Comparison of ENCODE assay signal across 9 mouse cellular contexts in genomic region chr10:111834925-111835823, GRCm38 (mm10).
DNase-seq lines count a peak whose midpoint lies in the region; ATAC-seq and TF ChIP-seq lines count a peak whose summit lies in the region.
"Had no signal": no experiment of that assay in that cellular context is flagged by ENCODE, and none has a peak within 500 bp of the region (broad histone marks: within the 10 kb centered on the region; RNA-seq: fewer than 3 reads in every experiment).

No protein-coding gene starts in this region.

- ATAC-seq in lung, embryonic 14.5 days (ENCODE audit: insufficient read depth), result peak; percentile 62; the same call in 1 of the 2 replicates
- no peak for ATAC-seq in forebrain, embryonic 15.5 days (replicated peaks)

- peaks cover 6% of the 10 kb centered on the region; the same call in 1 of the 2 replicates for H3K4me1 ChIP-seq in lung, embryonic 14.5 days (ENCODE audit: insufficient read depth)
- no peaks in the 10 kb centered on the region; the same call in 1 of the 2 replicates for H3K4me1 ChIP-seq in forebrain, embryonic 15.5 days

- H3K36me3 ChIP-seq in lung, embryonic 14.5 days (ENCODE audit: insufficient read depth), result no peaks in the 10 kb centered on the region
- no peaks in the 10 kb centered on the region for H3K36me3 ChIP-seq in forebrain, embryonic 15.5 days
- H3K36me3 ChIP-seq: limb, embryonic 12.5 days had no signal

- no peak for TF ChIP-seq CTCF in lung, embryonic 14.5 days (IDR thresholded peaks at IDR 0.05; ENCODE audit: low read depth)

- no peaks in the 10 kb centered on the region for H3K27me3 ChIP-seq in lung, embryonic 14.5 days (ENCODE audit: insufficient read depth, low read length)
- H3K27me3 ChIP-seq in forebrain, embryonic 15.5 days, result no peaks in the 10 kb centered on the region
- H3K27me3 ChIP-seq: limb, embryonic 12.5 days had no signal

- H3K27ac ChIP-seq in lung, embryonic 14.5 days (ENCODE audit: low read depth), result no peak overlapping the region
- no peak overlapping the region for H3K27ac ChIP-seq in forebrain, embryonic 15.5 days (replicated peaks)
- H3K27ac ChIP-seq: limb, embryonic 12.5 days had no signal

- no peak overlapping the region for H3K9ac ChIP-seq in lung, embryonic 14.5 days
- H3K9ac ChIP-seq in forebrain, embryonic 15.5 days (replicated peaks), result no peak overlapping the region
- H3K9ac ChIP-seq: limb, embryonic 12.5 days had no signal

- peak; percentile 30 to 43 for DNase-seq in cerebellum, postnatal 25 days
- DNase-seq in cerebellum, adult 11 months, result no peak
- peak; percentile 34 for DNase-seq in MN1 (ENCODE audit: low spot score)
- DNase-seq in heart, postnatal 14 days, result peak; percentile 36 to 45
- peak; percentile 60 for DNase-seq in lung, embryonic 14.5 days
- no peak for DNase-seq in spleen, adult 18-20 months
- DNase-seq in cerebellum, adult 8-10 months, result no peak

- H3K9me3 ChIP-seq in lung, embryonic 14.5 days (ENCODE audit: low read depth, low read length), result no peaks in the 10 kb centered on the region
- H3K9me3 ChIP-seq in forebrain, embryonic 15.5 days, result no peaks in the 10 kb centered on the region
- H3K9me3 ChIP-seq: limb, embryonic 12.5 days had no signal

- H3K4me2 ChIP-seq in lung, embryonic 14.5 days, result no peak overlapping the region
- no peak overlapping the region for H3K4me2 ChIP-seq in forebrain, embryonic 15.5 days (replicated peaks)
- H3K4me2 ChIP-seq: limb, embryonic 12.5 days had no signal

- 30% methylated on average over 11 of the region's 11 CpGs for WGBS in lung, embryonic 14.5 days
- WGBS in forebrain, embryonic 15.5 days, result 54% methylated on average over 11 of the region's 11 CpGs

- no peak overlapping the region for H3K4me3 ChIP-seq in lung, embryonic 14.5 days (ENCODE audit: low read depth, low read length)
- H3K4me3 ChIP-seq in forebrain, embryonic 15.5 days, result no peak overlapping the region
- H3K4me3 ChIP-seq: limb, embryonic 12.5 days had no signal

- intact Hi-C loops in heart, postnatal 14 days (cut with DNase I), result no loop called here

Comparison
In these comparisons a context has a peak if more than half of its experiments do, and no peak if none do; other contexts are left out.
1. DNase-seq: peak in cerebellum, postnatal 25 days (2 of 2), MN1 (single experiment), heart, postnatal 14 days (2 of 2) and lung, embryonic 14.5 days (single experiment); none in cerebellum, adult 11 months (single experiment), spleen, adult 18-20 months (0 of 2) and cerebellum, adult 8-10 months (single experiment).